Mouse (Mus musculus) megakaryocyte, embryonic 14.5 days (primary cell): Measurements from ENCODE around the gene Ptbp1. TPM values are rescaled to one million over a fixed set of nuclear protein-coding genes. Genes with fewer than 3 reads are reported as not detected.

Source experiments
- H3K27me3 ChIP-seq: replicated peaks from 2 replicates; pipeline ENCODE3; 2012; ENCODE audit warnings: inconsistent platforms
- H3K36me3 ChIP-seq: replicated peaks from 2 replicates; pipeline ENCODE3; 2012; ENCODE audit warnings: low read length, inconsistent platforms, mixed read lengths
- H3K4me1 ChIP-seq: 2 replicates; pipeline ENCODE4 v1.6.1; 2012; ENCODE audit warnings: inconsistent platforms
- H3K4me3 ChIP-seq: replicated peaks from 2 replicates; pipeline ENCODE3; 2012; ENCODE audit warnings: moderate library complexity, mild to moderate bottlenecking, inconsistent platforms
- H3K9me3 ChIP-seq: 2 replicates; pipeline ENCODE4 v1.6.1; 2012; ENCODE audit warnings: inconsistent platforms
- FLI1 ChIP-seq: IDR thresholded peaks from 2 replicates; pipeline ENCODE4 v1.6.1; 2012; ENCODE audit warnings: low read length, inconsistent platforms, mixed read lengths
- GATA1 ChIP-seq: IDR thresholded peaks from 3 replicates; pipeline ENCODE4 v1.6.1; 2012; ENCODE audit warnings: mixed read lengths, low read length, inconsistent platforms, borderline replicate concordance
- polyA plus RNA-seq: library from polyadenylated mRNA; stranded (reverse); fragments of >175 nt; gene quantifications from 2 replicates; pipeline ENCODE4 v1.2.3, GENCODE M21; 2012; ENCODE audit warnings: low replicate concordance; ENCODE audit not compliant: insufficient read depth

Ptbp1 gene
- polyA plus RNA-seq, 1 experiment, result 849 TPM

GRCm38 (mm10) chr10:79896306-79896705 is 42.1 kb downstream of the Ptbp1 start:
- TF ChIP-seq GATA1 (no peak), FLI1 (no peak)

GRCm38 (mm10) chr10:79896814-79897213 is 42.6 kb downstream of the Ptbp1 start:
- Histone ChIP-seq H3K36me3 (peaks cover 79% of the 10 kb centered on the region), H3K27me3 (no peaks in the 10 kb centered on the region), H3K9me3 (no peaks in the 10 kb centered on the region), H3K4me1 (peaks cover 81% of the 10 kb centered on the region), H3K4me3 (peak overlapping the region; percentile 35)
- no peak for TF ChIP-seq FLI1
- no peak for TF ChIP-seq GATA1

More at GRCm38 (mm10) chr10:79896306-79896705, 42.1 kb downstream of the Ptbp1 start:
- Histone ChIP-seq H3K9me3 (no peaks in the 10 kb centered on the region), H3K27me3 (peaks cover 1% of the 10 kb centered on the region), H3K4me1 (peaks cover 78% of the 10 kb centered on the region), H3K36me3 (peaks cover 74% of the 10 kb centered on the region), H3K4me3 (no peak overlapping the region)

GRCm38 (mm10) chr10:79897316-79898245 is 43.4 kb downstream of the Ptbp1 start:
- no peaks in the 10 kb centered on the region for H3K9me3 ChIP-seq
- H3K27me3 ChIP-seq, result no peaks in the 10 kb centered on the region
- H3K4me1 ChIP-seq, result peaks cover 79% of the 10 kb centered on the region
- H3K4me3 ChIP-seq, result no peak overlapping the region
- TF ChIP-seq GATA1 (no peak), FLI1 (no peak)
- H3K36me3 ChIP-seq, result peaks cover 86% of the 10 kb centered on the region

GRCm38 (mm10) chr10:79900951-79901410 is 46.8 kb downstream of the Ptbp1 start:
- H3K36me3 ChIP-seq, result peaks cover 88% of the 10 kb centered on the region

GRCm38 (mm10) chr10:79906712-79907111 is 52.5 kb downstream of the Ptbp1 start:
- Histone ChIP-seq H3K27me3 (no peaks in the 10 kb centered on the region), H3K4me3 (no peak overlapping the region), H3K36me3 (peaks cover 76% of the 10 kb centered on the region), H3K9me3 (no peaks in the 10 kb centered on the region; the same call in 1 of the 2 replicates), H3K4me1 (peaks cover 47% of the 10 kb centered on the region)
- no peak for TF ChIP-seq FLI1

More at GRCm38 (mm10) chr10:79900951-79901410, 46.8 kb downstream of the Ptbp1 start:
- Histone ChIP-seq H3K9me3 (no peaks in the 10 kb centered on the region; the same call in 1 of the 2 replicates), H3K4me3 (no peak overlapping the region), H3K4me1 (peaks cover 57% of the 10 kb centered on the region), H3K27me3 (no peaks in the 10 kb centered on the region)
- TF ChIP-seq FLI1 (no peak), GATA1 (no peak)

- H3K27me3 ChIP-seq, result no peaks in the 10 kb centered on the region
- H3K9me3 ChIP-seq, result no peaks in the 10 kb centered on the region; the same call in 1 of the 2 replicates
- H3K4me1 ChIP-seq, result peaks cover 54% of the 10 kb centered on the region
- H3K36me3 ChIP-seq, result peaks cover 77% of the 10 kb centered on the region
- peak overlapping the region; percentile 71 for H3K4me3 ChIP-seq
- TF ChIP-seq FLI1 (no peak), GATA1 (no peak)
Observed at GRCm38 (mm10) chr10:79907415-79907814, 53.2 kb downstream of the Ptbp1 start.

GRCm38 (mm10) chr10:79908167-79909091 is 54.2 kb downstream of the Ptbp1 start, which contains the start of gene Med16:
Gene Med16 (minus strand): TSS chr10:79908923.
- Histone ChIP-seq H3K36me3 (peaks cover 77% of the 10 kb centered on the region), H3K9me3 (no peaks in the 10 kb centered on the region; the same call in 1 of the 2 replicates), H3K4me1 (peaks cover 58% of the 10 kb centered on the region), H3K4me3 (peak within 1 kb of the TSS; percentile 94), H3K27me3 (no peaks in the 10 kb centered on the region)
- no peak for TF ChIP-seq GATA1
- TF ChIP-seq FLI1, result no peak

- Histone ChIP-seq H3K4me1 (peaks cover 67% of the 10 kb centered on the region), H3K9me3 (no peaks in the 10 kb centered on the region; the same call in 1 of the 2 replicates), H3K4me3 (peak overlapping the region; percentile 94), H3K27me3 (no peaks in the 10 kb centered on the region), H3K36me3 (peaks cover 79% of the 10 kb centered on the region)
- no peak for TF ChIP-seq GATA1
- TF ChIP-seq FLI1, result no peak
Observed at GRCm38 (mm10) chr10:79909092-79909922, 55.1 kb downstream of the Ptbp1 start.
